Mouse (Mus musculus): Measurements from ENCODE around the gene Tab1. TPM values are rescaled to one million over a fixed set of nuclear protein-coding genes. Genes with fewer than 3 reads are reported as not detected.

The Tab1 gene
- polyA plus RNA-seq (2015; fragmentation: Nextera tagmentation; extraction: Ambion mirVana), result 41.1 and 43.0 TPM in 2 replicates

DNA sequence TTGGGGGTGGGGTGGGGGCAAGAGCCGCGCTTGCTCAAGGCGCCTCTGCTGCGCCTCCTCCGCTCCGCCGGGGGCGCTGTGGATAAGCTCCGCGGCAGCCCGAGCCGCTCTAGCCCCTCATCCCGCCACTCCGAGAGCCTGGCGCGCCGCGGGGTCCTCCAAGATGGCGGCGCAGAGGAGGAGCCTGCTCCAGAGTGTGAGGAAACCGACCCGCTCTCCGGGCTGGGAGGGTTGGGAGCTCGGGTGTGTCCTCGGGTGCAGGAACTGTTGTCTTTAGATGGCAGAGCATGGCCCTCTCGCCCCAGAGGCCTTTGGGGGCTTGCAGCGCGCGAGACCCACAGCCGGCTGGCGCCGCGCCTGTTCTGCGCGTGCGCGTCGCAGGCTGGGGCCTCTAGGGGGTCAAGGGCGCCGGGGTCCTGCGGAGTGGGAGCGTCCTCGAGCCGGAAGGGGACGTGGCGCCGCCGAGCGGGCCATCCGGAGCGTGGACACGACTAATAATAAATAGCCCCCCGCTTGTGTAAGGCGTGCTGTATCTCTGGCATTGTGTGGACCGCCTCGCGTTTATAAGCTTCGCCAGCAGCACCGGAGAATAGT lies at the start of gene Tab1:
Gene Tab1 (plus strand): TSS at position 135 of the 594 bp plus-strand sequence.
- Histone ChIP-seq H3K36me3 (peaks cover 4% of the 10 kb centered on the region; the same call in 1 of the 2 replicates), H3K9me3 (no peaks in the 10 kb centered on the region), H3K4me3 (replicated peaks) (peak within 1 kb of the TSS; percentile 73), H3K9ac (replicated peaks) (peak within 1 kb of the TSS; percentile 83), H3K4me1 (replicated peaks) (peaks cover 25% of the 10 kb centered on the region), H3K27me3 (no peaks in the 10 kb centered on the region), H3K27ac (peak within 1 kb of the TSS; percentile 99), H3K4me2 (replicated peaks) (peak within 1 kb of the TSS; percentile 77)
- ATAC-seq, result peak; percentile 96
- WGBS, result under 1% methylated on average over 59 of the region's 59 CpGs

- H3K4me2 ChIP-seq (replicated peaks), result peak overlapping the region; percentile 73
- no peaks in the 10 kb centered on the region for H3K27me3 ChIP-seq
- no peaks in the 10 kb centered on the region for H3K9me3 ChIP-seq
- peak overlapping the region; percentile 92 for H3K9ac ChIP-seq (replicated peaks)
- H3K4me3 ChIP-seq (replicated peaks), result peak overlapping the region; percentile 80
- peak; percentile 95 for ATAC-seq
- H3K27ac ChIP-seq, result peak overlapping the region; percentile 97
- peaks cover 37% of the 10 kb centered on the region for H3K36me3 ChIP-seq
- WGBS, result under 1% methylated on average over 30 of the region's 30 CpGs
- H3K4me1 ChIP-seq (replicated peaks), result peaks cover 29% of the 10 kb centered on the region
Measured at GRCm38 (mm10) chr15:80083276-80083731, 49.6 kb upstream of the Tab1 start.

- Histone ChIP-seq H3K36me3 (peaks cover 32% of the 10 kb centered on the region), H3K27me3 (no peaks in the 10 kb centered on the region), H3K9me3 (no peaks in the 10 kb centered on the region), H3K9ac (replicated peaks) (peak overlapping the region; percentile 67), H3K4me1 (replicated peaks) (peaks cover 29% of the 10 kb centered on the region), H3K4me2 (replicated peaks) (peak overlapping the region; percentile 73), H3K4me3 (replicated peaks) (peak overlapping the region; percentile 80), H3K27ac (peak overlapping the region; percentile 97)
- 1% methylated on average over 12 of the region's 12 CpGs for WGBS
- peak; percentile 14; the same call in 1 of the 2 replicates for ATAC-seq
Measured at GRCm38 (mm10) chr15:80083740-80084139, 49.2 kb upstream of the Tab1 start.

- no peak overlapping the region for H3K27ac ChIP-seq
- H3K36me3 ChIP-seq, result no peaks in the 10 kb centered on the region
- H3K4me3 ChIP-seq (replicated peaks), result no peak overlapping the region
- H3K9me3 ChIP-seq, result no peaks in the 10 kb centered on the region
- 84% methylated on average over 9 of the region's 9 CpGs for WGBS
- H3K4me1 ChIP-seq (replicated peaks), result peaks cover 19% of the 10 kb centered on the region
- peaks cover 16% of the 10 kb centered on the region for H3K27me3 ChIP-seq
- no peak for ATAC-seq
- no peak overlapping the region for H3K9ac ChIP-seq (replicated peaks)
- no peak overlapping the region for H3K4me2 ChIP-seq (replicated peaks)
Measured at GRCm38 (mm10) chr15:80087406-80088012, 45.4 kb upstream of the Tab1 start.

- H3K4me1 ChIP-seq (replicated peaks), result peaks cover 22% of the 10 kb centered on the region
Measured at GRCm38 (mm10) chr15:80088637-80089036, 44.3 kb upstream of the Tab1 start.

DNA sequence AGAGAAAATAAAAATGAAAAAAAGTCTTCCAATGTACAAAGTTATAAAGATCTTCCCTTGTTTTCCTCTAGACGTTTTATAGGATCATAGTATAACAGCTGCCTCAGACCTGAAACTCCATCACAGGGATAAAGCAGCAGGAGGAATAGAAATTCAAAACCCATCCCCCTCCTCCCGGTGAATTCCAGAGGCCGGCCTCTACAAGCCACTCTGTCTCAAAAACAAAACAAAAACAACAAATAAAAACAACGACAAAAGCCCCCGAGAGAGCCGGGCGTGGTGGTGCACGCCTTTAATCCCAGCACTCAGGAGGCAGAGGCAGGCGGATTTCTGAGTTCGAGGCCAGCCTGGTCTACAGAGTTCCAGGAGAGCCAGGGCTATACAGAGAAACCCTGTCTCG lies 42.8 kb upstream of the Tab1 start:
- 74% methylated on average over 11 of the region's 11 CpGs for WGBS
- Histone ChIP-seq H3K27ac (no peak overlapping the region), H3K27me3 (peaks cover 29% of the 10 kb centered on the region), H3K36me3 (no peaks in the 10 kb centered on the region), H3K9ac (replicated peaks) (no peak overlapping the region), H3K9me3 (no peaks in the 10 kb centered on the region), H3K4me3 (replicated peaks) (no peak overlapping the region), H3K4me2 (replicated peaks) (peak overlapping the region; percentile 85), H3K4me1 (replicated peaks) (peaks cover 22% of the 10 kb centered on the region)
- no peak for ATAC-seq

More at GRCm38 (mm10) chr15:80088637-80089036, 44.3 kb upstream of the Tab1 start:
- 37% methylated on average over 4 of the region's 4 CpGs for WGBS
- peaks cover 26% of the 10 kb centered on the region for H3K27me3 ChIP-seq
- no peak for ATAC-seq
- no peaks in the 10 kb centered on the region for H3K9me3 ChIP-seq
- no peaks in the 10 kb centered on the region for H3K36me3 ChIP-seq
- H3K27ac ChIP-seq, result no peak overlapping the region
- H3K9ac ChIP-seq (replicated peaks), result no peak overlapping the region
- no peak overlapping the region for H3K4me2 ChIP-seq (replicated peaks)
- no peak overlapping the region for H3K4me3 ChIP-seq (replicated peaks)

- Histone ChIP-seq H3K4me3 (replicated peaks) (peak overlapping the region; percentile 78), H3K9me3 (no peaks in the 10 kb centered on the region), H3K27ac (peak overlapping the region; percentile 30; the same call in 1 of the 2 replicates), H3K27me3 (peaks cover 31% of the 10 kb centered on the region), H3K9ac (replicated peaks) (peak overlapping the region; percentile 85), H3K4me2 (replicated peaks) (peak overlapping the region; percentile 85), H3K4me1 (replicated peaks) (peaks cover 22% of the 10 kb centered on the region), H3K36me3 (no peaks in the 10 kb centered on the region)
- peak; percentile 35; the same call in 1 of the 2 replicates for ATAC-seq
- 2% methylated on average over 17 of the region's 17 CpGs for WGBS
Measured at GRCm38 (mm10) chr15:80090741-80091120, 42.2 kb upstream of the Tab1 start.

DNA sequence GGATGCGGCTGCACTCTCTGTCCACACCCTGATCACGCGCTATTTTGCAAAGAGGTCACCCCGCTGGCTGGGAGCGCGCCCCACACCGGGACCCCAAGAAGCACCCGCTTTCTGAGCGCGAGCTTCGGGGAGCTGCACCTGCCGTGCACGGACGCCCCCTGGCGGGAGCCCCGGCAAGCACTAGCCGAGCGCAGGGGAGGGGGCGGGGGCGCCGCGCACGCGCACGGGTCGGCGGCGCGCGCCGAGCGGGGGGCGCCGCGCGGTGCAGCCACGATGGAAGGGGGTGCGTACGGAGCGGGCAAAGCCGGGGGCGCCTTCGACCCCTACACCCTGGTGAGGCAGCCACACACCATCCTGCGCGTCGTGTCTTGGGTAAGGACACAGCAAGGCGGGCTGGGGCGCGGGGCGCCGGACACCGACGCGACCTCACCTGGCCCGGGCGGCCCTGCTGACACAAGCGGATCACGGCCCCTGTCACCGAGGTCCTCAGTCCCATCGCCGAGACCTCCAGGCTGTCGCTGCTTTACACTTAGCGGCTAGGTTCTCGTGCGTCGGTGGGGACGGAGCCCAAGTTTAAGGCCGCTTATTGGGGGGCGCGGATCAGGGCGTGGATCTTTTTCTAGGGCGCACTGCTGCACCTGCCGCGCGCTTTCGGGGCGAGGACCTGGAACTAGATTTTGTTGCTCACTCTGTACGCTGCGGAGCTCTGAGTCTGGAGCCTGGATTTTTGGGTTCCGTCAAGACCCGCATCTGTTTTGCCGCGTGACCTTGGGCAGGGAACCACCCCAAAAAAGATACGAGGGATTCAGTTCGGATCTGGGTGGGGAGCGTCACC lies 41.6 kb upstream of the Tab1 start, which contains the start of the genes Syngr1 and Rpl3:
Gene Syngr1 (plus strand): TSS at position 214 of the 835 bp plus-strand sequence.
Gene Rpl3 (minus strand): TSS at position 748 of the 835 bp plus-strand sequence.
- H3K4me2 ChIP-seq (replicated peaks), result peak within 1 kb of the TSS; percentile 85
- H3K27ac ChIP-seq, result peak within 1 kb of the TSS; percentile 30; the same call in 1 of the 2 replicates
- peak within 1 kb of the TSS; percentile 85 for H3K9ac ChIP-seq (replicated peaks)
- under 1% methylated on average over 69 of the region's 86 CpGs for WGBS
- H3K9me3 ChIP-seq, result no peaks in the 10 kb centered on the region
- peak; percentile 77 for ATAC-seq
- peak within 1 kb of the TSS; percentile 78 for H3K4me3 ChIP-seq (replicated peaks)
- H3K4me1 ChIP-seq (replicated peaks), result peaks cover 26% of the 10 kb centered on the region
- H3K36me3 ChIP-seq, result no peaks in the 10 kb centered on the region
- H3K27me3 ChIP-seq, result peaks cover 37% of the 10 kb centered on the region

DNA sequence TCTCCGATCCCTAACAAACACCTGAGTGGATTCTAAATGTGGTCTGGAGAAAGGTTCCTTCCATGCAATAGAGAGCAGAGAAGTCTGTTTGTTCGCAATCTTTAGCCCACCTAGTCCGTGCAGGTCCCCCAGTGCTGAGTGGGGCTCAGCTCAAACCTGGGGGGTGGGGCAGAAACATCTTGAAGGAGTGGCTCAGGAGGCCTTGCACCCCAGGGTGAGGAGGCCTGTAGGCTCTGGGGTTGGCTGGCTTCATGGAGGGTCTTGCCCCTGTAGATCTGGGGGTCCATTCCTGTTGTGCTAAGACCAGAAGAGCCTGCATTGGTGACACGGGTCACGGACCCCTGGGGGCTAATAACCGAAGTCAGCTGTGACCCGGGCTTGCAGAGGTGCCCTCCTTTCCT lies 40.9 kb upstream of the Tab1 start:
- H3K4me1 ChIP-seq (replicated peaks), result peaks cover 33% of the 10 kb centered on the region
- no peak for ATAC-seq
- H3K4me3 ChIP-seq (replicated peaks), result peak overlapping the region; percentile 78
- no peaks in the 10 kb centered on the region for H3K36me3 ChIP-seq
- no peak overlapping the region for H3K27ac ChIP-seq
- H3K27me3 ChIP-seq, result peaks cover 37% of the 10 kb centered on the region
- H3K9ac ChIP-seq (replicated peaks), result peak overlapping the region; percentile 85
- no peaks in the 10 kb centered on the region for H3K9me3 ChIP-seq
- peak overlapping the region; percentile 85 for H3K4me2 ChIP-seq (replicated peaks)
- 19% methylated on average over 7 of the region's 7 CpGs for WGBS

DNA sequence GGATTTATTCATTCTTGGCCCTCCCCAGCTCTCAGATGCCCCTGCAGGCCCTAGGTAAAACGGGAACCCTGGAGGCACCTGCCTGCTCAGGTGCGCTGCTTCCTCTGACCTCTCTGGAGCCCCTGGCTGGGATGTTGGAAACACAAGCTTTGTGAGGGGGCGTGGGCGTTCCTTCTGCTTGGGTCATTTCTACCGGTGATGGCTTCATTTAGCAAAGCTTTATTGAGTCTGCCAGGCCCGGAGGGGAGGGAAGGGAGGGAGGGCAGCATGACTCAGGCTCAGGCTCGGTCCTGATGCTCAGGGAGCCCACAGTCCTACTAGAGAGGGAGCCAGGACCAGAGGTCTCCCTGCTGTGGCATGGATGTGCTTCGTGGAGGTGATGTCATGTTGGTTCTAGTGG lies 40.3 kb upstream of the Tab1 start:
- Histone ChIP-seq H3K4me3 (replicated peaks) (peak overlapping the region; percentile 78), H3K27ac (no peak overlapping the region), H3K27me3 (peaks cover 37% of the 10 kb centered on the region), H3K9me3 (no peaks in the 10 kb centered on the region), H3K9ac (replicated peaks) (peak overlapping the region; percentile 85), H3K4me2 (replicated peaks) (peak overlapping the region; percentile 85), H3K36me3 (no peaks in the 10 kb centered on the region), H3K4me1 (replicated peaks) (peaks cover 38% of the 10 kb centered on the region)
- WGBS, result 10% methylated on average over 8 of the region's 8 CpGs
- ATAC-seq, result no peak

GRCm38 (mm10) chr15:80094201-80094600 lies 38.7 kb upstream of the Tab1 start:
- no peak overlapping the region for H3K27ac ChIP-seq
- ATAC-seq, result no peak
- no peak overlapping the region for H3K4me3 ChIP-seq (replicated peaks)
- peaks cover 37% of the 10 kb centered on the region for H3K27me3 ChIP-seq
- no peak overlapping the region for H3K9ac ChIP-seq (replicated peaks)
- H3K36me3 ChIP-seq, result no peaks in the 10 kb centered on the region
- no peak overlapping the region for H3K4me2 ChIP-seq (replicated peaks)
- no peaks in the 10 kb centered on the region for H3K9me3 ChIP-seq
- WGBS, result 95% methylated on average over 13 of the region's 13 CpGs
- H3K4me1 ChIP-seq (replicated peaks), result peaks cover 54% of the 10 kb centered on the region
